Mouse (Mus musculus) lung, embryonic 14.5 days (tissue): ENCODE data around the gene Atf1. TPM values are rescaled to one million over a fixed set of nuclear protein-coding genes. Genes with fewer than 3 reads are reported as not detected.
"Not testable (repeated sequence)": the region's sequence is repeated elsewhere in the genome, so short reads cannot be mapped to it uniquely, and the experiment has no call there.

ENCODE experiments used
- ATAC-seq: fragments of 200-750 bp; cut with Nextera tagmentation; 2 replicates; pipeline ENCODE4 v1.8.0; 2017; ENCODE audit warnings: mild to moderate bottlenecking, moderate TSS enrichment, moderate library complexity; ENCODE audit not compliant: insufficient read depth
- DNase-seq: peaks from one replicate; pipeline ENCODE4 v3.0.0-alpha.2; 2015
- H3K27ac ChIP-seq: fragments of 300-500 bp; sonication (generic); 2 replicates; pipeline ENCODE4 v1.5.1; 2014; ENCODE audit warnings: low read depth, mild to moderate bottlenecking, moderate library complexity
- H3K27me3 ChIP-seq: fragments of 300-500 bp; sonication (generic); 2 replicates; pipeline ENCODE4 v1.6.1; 2014; ENCODE audit warnings: low read length, control low read depth; ENCODE audit not compliant: insufficient read depth
- H3K36me3 ChIP-seq: fragments of 300-500 bp; sonication (generic); 2 replicates; pipeline ENCODE4 v1.6.1; 2014; ENCODE audit warnings: control low read depth; ENCODE audit not compliant: insufficient read depth
- H3K4me1 ChIP-seq: fragments of 300-500 bp; sonication (generic); 2 replicates; pipeline ENCODE4 v1.6.1; 2014; ENCODE audit warnings: antibody characterized with exemption, control low read depth; ENCODE audit not compliant: insufficient read depth
- H3K4me2 ChIP-seq: fragments of 300-500 bp; sonication (generic); 2 replicates; pipeline ENCODE4 v1.6.1; 2014; ENCODE audit warnings: mild to moderate bottlenecking
- H3K4me3 ChIP-seq: fragments of 300-500 bp; sonication (generic); 2 replicates; pipeline ENCODE4 v1.5.1; 2014; ENCODE audit warnings: low read depth, low read length
- H3K9ac ChIP-seq: fragments of 300-500 bp; sonication (generic); 2 replicates; pipeline ENCODE4 v1.6.1; 2014
- H3K9me3 ChIP-seq: fragments of 300-500 bp; sonication (generic); 2 replicates; pipeline ENCODE4 v1.6.1; 2016; ENCODE audit warnings: low read depth, low read length, control low read depth
- CTCF ChIP-seq: IDR thresholded peaks from 2 replicates; pipeline ENCODE4 v1.5.1; 2016; ENCODE audit warnings: antibody characterized with exemption, low read depth
- WGBS: fragments of 180-500 bp; shearing (Covaris S2); extraction: QIAGEN DNeasy Blood & Tissue Kit; methylation state at CpG from one replicate; pipeline ENCODE4 v1.1.7; 2014; 5-methylcytosine and 5-hydroxymethylcytosine counted together
- polyA plus RNA-seq: library from polyadenylated mRNA; unstranded; fragments of >200 nt; fragmentation: Nextera tagmentation; extraction: Ambion mirVana; gene quantifications from 2 replicates; pipeline ENCODE4 v1.2.1, GENCODE M21; 2014

Gene Atf1
- polyA plus RNA-seq, 1 experiment from 2014 or later, result 56.9 TPM

- not testable (repeated sequence) for H3K9ac ChIP-seq, H3K36me3 ChIP-seq, H3K4me3 ChIP-seq, H3K4me1 ChIP-seq, H3K9me3 ChIP-seq, H3K4me2 ChIP-seq, H3K27me3 ChIP-seq, H3K27ac ChIP-seq
- ATAC-seq, result peak; percentile 39; the same call in 1 of the 2 replicates
- peak; percentile 65 for TF ChIP-seq CTCF
- WGBS, result 38% methylated on average over 11 of the region's 11 CpGs
- peak; percentile 74 for DNase-seq
Observed at GRCm38 (mm10) chr15:100307438-100308096, 79.9 kb downstream of the Atf1 start.

Other genes starting within 250 kb of the Atf1 start
- 16.4 and 18.1 TPM in 2 replicates for gene Dip2b, start 189.2 kb upstream of the Atf1 start, polyA plus RNA-seq
- gene Tmprss12, start 53.0 kb downstream of the Atf1 start, polyA plus RNA-seq, result not detected in 2 replicates
- gene Mettl7a1, start 76.3 kb downstream of the Atf1 start, polyA plus RNA-seq, result 2.7 and 2.9 TPM in 2 replicates
- gene Mettl7a3, start 107.1 kb downstream of the Atf1 start, polyA plus RNA-seq, result 0.22 TPM in 1 of 2 replicates, not detected in the other
- gene Methig1, start 125.3 kb downstream of the Atf1 start, polyA plus RNA-seq, result not detected in 2 replicates
- not detected in 2 replicates for gene Mettl7a2, start 125.4 kb downstream of the Atf1 start, polyA plus RNA-seq
- gene Higd1c, start 136.7 kb downstream of the Atf1 start, polyA plus RNA-seq, result 0.38 TPM in 1 of 2 replicates, not detected in the other
- not detected in 2 replicates for gene Gm5475, start 194.3 kb downstream of the Atf1 start, polyA plus RNA-seq
- 17.8 and 21.6 TPM in 2 replicates for gene Slc11a2, start 197.3 kb downstream of the Atf1 start, polyA plus RNA-seq
- gene Letmd1, start 241.2 kb downstream of the Atf1 start, polyA plus RNA-seq, result 20.6 and 22.9 TPM in 2 replicates